Mouse (Mus musculus) thymus, adult 2 months (tissue): Measurements from ENCODE around the gene Gm45623. TPM values are rescaled to one million over a fixed set of nuclear protein-coding genes. Genes with fewer than 3 reads are reported as not detected.

Experiments
- DNase-seq: peaks from one replicate; pipeline ENCODE4 v3.0.0; 2021
- H3K27ac ChIP-seq: fragments of 200-500 bp; 2 replicates; pipeline ENCODE4 v1.5.1; 2012; ENCODE audit warnings: low read length, control low read depth; ENCODE audit not compliant: control insufficient read depth, insufficient read depth
- H3K27me3 ChIP-seq: fragments of 200-500 bp; 2 replicates; pipeline ENCODE4 v1.6.1; 2012; ENCODE audit warnings: mild to moderate bottlenecking, low read length, moderate library complexity, mixed read lengths; ENCODE audit not compliant: control insufficient read depth, insufficient read depth
- H3K36me3 ChIP-seq: fragments of 200-500 bp; 2 replicates; pipeline ENCODE4 v1.6.1; 2012; ENCODE audit warnings: mild to moderate bottlenecking, low read length, moderate library complexity; ENCODE audit not compliant: control insufficient read depth, insufficient read depth
- H3K4me1 ChIP-seq: fragments of 200-500 bp; replicated peaks from 2 replicates; pipeline ENCODE4 v1.6.1; 2012; ENCODE audit warnings: low read length; ENCODE audit not compliant: control insufficient read depth, insufficient read depth
- H3K4me3 ChIP-seq: fragments of 200-500 bp; 2 replicates; pipeline ENCODE4 v1.5.1; 2012; ENCODE audit warnings: mild to moderate bottlenecking, low read length, control low read depth, moderate library complexity; ENCODE audit not compliant: control insufficient read depth, insufficient read depth
- CTCF ChIP-seq: fragments of 200-500 bp; IDR thresholded peaks from 2 replicates; pipeline ENCODE4 v1.5.1; 2012; ENCODE audit warnings: mild to moderate bottlenecking, control low read depth, low read length, moderate library complexity, borderline replicate concordance; ENCODE audit not compliant: control insufficient read depth, poor library complexity, insufficient read depth; ENCODE audit errors: extremely low read depth
- POLR2A ChIP-seq: fragments of 200-500 bp; IDR thresholded peaks from 2 replicates; pipeline ENCODE4 v1.6.1; 2012; ENCODE audit warnings: mild to moderate bottlenecking, low read length, control low read depth, moderate library complexity; ENCODE audit not compliant: control insufficient read depth, poor library complexity, insufficient read depth; ENCODE audit errors: extremely low read depth
- WGBS: fragments of 180-500 bp; shearing (Covaris S2); methylation state at CpG from one replicate; pipeline ENCODE4 v1.1.7; 2018; 5-methylcytosine and 5-hydroxymethylcytosine counted together
- polyA plus RNA-seq: library from polyadenylated mRNA; depleted of rRNA; stranded (reverse); fragments of >200 nt; gene quantifications from 2 replicates; pipeline ENCODE4 v1.2.3, GENCODE M21; 2012; rRNA removed

Gene Gm45623
- polyA plus RNA-seq, 1 experiment: not detected

DNA sequence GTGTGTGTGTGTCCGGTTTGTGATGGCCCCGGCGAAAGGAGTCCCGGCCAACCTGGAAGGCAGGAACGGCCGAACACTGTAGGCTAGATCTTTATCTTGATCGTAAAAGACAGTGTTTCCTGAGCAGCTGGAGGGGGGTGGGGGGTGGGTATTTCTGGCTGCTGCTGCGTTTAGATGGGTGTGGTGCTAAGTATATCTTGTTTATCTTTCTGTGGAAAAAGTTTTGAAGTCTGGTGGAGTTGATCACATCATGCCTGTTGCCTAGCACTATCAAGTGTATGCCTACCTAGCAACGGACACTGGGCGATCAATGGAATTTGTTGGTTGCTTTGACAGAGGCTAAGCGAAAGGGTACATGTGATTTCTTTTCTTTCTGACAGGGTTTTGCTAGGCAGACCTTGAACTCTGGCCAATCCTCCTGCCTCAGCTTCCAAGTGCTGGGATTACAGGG is 49.7 kb downstream of the Gm45623 start:
- Histone ChIP-seq H3K4me3 (peak overlapping the region; percentile 99), H3K4me1 (peaks cover 15% of the 10 kb centered on the region), H3K27me3 (no peaks in the 10 kb centered on the region), H3K27ac (peak overlapping the region; percentile 74), H3K36me3 (no peaks in the 10 kb centered on the region)
- TF ChIP-seq POLR2A: no peak
- no peak for TF ChIP-seq CTCF
- 2% methylated on average over 11 of the region's 11 CpGs for WGBS
- peak; percentile 28 for DNase-seq

DNA sequence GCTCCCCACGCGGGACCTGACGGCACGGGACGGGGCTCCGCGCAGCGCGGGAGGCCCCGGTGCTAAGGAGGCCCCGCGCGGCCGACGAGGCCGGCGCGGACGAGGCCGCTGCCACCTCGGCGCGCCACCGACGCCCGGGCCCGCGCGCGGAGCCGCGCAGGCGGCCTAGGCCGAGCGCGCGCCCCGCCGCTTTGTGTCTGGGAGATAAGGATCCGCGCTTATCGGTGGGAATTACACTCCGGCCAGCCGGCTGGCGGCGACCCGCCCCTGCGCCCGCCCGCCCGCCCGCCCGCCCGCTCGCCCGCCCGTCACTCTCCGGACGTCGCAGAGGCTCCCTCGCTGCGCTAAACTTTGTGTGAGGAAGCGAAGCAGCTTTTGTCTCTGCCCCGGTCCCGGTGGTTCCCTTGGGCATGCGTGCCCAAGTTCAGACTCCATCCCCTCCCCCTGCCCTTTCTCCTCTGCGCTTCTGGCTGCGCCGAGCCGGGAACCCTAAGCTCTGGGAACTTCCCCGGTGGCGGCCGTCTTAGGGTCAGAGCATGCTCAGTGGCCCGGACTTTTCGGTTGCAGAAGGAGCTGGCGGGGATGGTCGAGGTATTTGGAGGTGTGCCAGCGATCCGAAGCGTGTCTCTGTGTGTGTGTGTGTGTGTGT is 50.3 kb downstream of the Gm45623 start:
- under 1% methylated on average over 80 of the region's 80 CpGs for WGBS
- Histone ChIP-seq H3K4me3 (peak overlapping the region; percentile 99), H3K27ac (peak overlapping the region; percentile 74), H3K36me3 (no peaks in the 10 kb centered on the region), H3K4me1 (peaks cover 17% of the 10 kb centered on the region), H3K27me3 (no peaks in the 10 kb centered on the region)
- TF ChIP-seq CTCF (no peak), POLR2A (no peak)
- peak; percentile 60 for DNase-seq

DNA sequence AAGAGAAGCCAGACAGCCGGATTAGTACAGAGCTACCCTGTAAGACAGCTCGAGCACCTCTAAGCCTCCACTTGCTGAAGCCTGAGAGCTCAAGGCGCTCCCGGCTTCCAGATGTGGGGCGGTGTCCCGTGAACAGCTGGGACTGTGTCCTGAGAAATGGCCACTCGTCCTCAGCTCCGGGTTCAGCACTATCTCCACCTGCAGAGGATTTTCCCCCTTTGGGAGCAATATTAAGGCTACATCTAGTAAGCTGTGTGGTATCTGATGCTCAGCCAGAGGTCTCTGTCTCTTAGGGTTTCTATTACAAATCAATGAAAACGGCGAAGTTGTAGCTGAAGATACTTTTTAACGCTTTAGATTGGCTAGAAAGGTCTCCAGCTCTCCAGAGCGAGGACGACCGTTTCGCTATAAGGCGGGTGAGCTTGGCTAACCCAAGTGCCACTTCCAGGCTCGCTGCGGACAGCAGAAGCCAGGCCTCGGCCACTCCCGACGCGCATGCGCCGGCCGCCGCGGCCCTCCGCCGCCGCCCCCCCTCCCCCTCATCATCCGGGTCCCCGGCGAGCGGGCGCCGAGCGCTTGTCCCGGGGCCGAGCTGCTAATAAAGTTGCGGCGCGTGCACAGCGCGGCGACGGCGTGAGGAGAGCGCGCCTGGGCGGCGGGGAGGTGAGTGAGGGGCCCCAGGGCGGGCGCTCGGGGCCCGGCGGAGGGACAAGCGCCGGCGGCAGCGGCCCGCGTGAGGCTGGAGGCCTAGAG is 51.0 kb downstream of the Gm45623 start, which contains the start of gene Smad5:
TSS of gene Smad5 (plus strand) at position 542 of the 753 bp plus-strand sequence.
- 9% methylated on average over 61 of the region's 62 CpGs for WGBS
- H3K4me1 ChIP-seq: peaks cover 19% of the 10 kb centered on the region

More for the DNA sequence above, 51.0 kb downstream of the Gm45623 start, which contains the start of gene Smad5:
- DNase-seq: peak; percentile 63
- Histone ChIP-seq H3K36me3 (no peaks in the 10 kb centered on the region), H3K27ac (peak within 1 kb of the TSS; percentile 74), H3K27me3 (no peaks in the 10 kb centered on the region), H3K4me3 (peak within 1 kb of the TSS; percentile 99)
- TF ChIP-seq CTCF (no peak), POLR2A (peak; percentile 52; the same call in 1 of the 2 replicates)

Other genes with a start within 250 kb of the Gm45623 start
- 0.40 and 0.71 TPM in 2 replicates for gene Fbxl21, start 231.4 kb downstream of the Gm45623 start, polyA plus RNA-seq
- 0.33 TPM in 1 of 2 replicates, not detected in the other for gene Lect2, start 205.3 kb downstream of the Gm45623 start, polyA plus RNA-seq
- gene Tgfbi, start 144.3 kb downstream of the Gm45623 start, polyA plus RNA-seq: 32.1 and 33.8 TPM in 2 replicates
- 42.1 and 45.6 TPM in 2 replicates for gene Smad5, start 50.8 kb downstream of the Gm45623 start, polyA plus RNA-seq
- 0.05 TPM in 1 of 2 replicates, not detected in the other for gene Trpc7, start 142.2 kb upstream of the Gm45623 start, polyA plus RNA-seq